Mouse (Mus musculus) WW6 (cell line): ENCODE measurements at regions not wholly inside any gene's neighbourhood (a gene's known extent, or its start where the extent isn't known, plus 50 kb on each side); places are given as distances from the start of the nearest gene placed in this dataset.

Experiments
- DNase-seq: peaks from one replicate; pipeline ENCODE4 v3.0.0-alpha.2; 2013; ENCODE audit warnings: low read depth, low spot score

- no peak for DNase-seq
Observed at GRCm38 (mm10) chr9:34421956-34422355, 63.7 kb upstream of the Kirrel3 start.

- no peak for DNase-seq
Observed at GRCm38 (mm10) chr9:34423062-34423461, 62.6 kb upstream of the Kirrel3 start.

DNA sequence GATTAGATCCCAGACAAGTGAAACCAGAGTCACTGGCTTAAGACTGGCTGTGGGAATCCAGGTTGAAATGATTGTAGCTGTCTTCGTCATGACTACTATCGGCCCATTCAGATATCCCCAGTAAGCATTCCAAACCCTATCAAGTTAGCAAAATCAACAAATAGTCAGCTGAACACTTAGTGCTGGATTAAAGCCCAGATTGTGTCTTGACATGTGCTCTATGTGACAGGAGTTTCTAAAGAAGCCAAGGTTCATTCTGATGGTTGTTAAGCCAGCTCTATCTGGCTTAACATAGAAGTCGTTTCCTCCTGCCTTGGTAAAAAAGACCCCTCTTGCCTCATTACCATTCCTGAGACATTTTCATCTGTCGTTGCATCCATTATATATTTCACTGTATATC lies 59.1 kb upstream of the Kirrel3 start:
- no peak for DNase-seq

- no peak for DNase-seq
Observed at GRCm38 (mm10) chr9:34427711-34428110, 58.0 kb upstream of the Kirrel3 start.
